Mouse (Mus musculus) neural tube, embryonic 14.5 days (tissue): ENCODE measurements around the gene Fam129a. TPM values are rescaled to one million over a fixed set of nuclear protein-coding genes. Genes with fewer than 3 reads are reported as not detected.
A peak's percentile ranks its signal among the peaks of the same experiment; 100 is the strongest.

Source experiments
- ATAC-seq: fragments of 200-750 bp; cut with Nextera tagmentation; 2 replicates; pipeline ENCODE4 v1.8.0; 2017; ENCODE audit warnings: low read depth, mild to moderate bottlenecking, moderate TSS enrichment, moderate library complexity
- H3K27ac ChIP-seq: fragments of 300-500 bp; sonication (generic); 2 replicates; pipeline ENCODE4 v1.5.1; 2014; ENCODE audit warnings: low read depth, mild to moderate bottlenecking, control low read depth, low read length, moderate library complexity, mixed read lengths
- H3K27me3 ChIP-seq: fragments of 300-500 bp; sonication (generic); 2 replicates; pipeline ENCODE4 v1.6.1; 2014; ENCODE audit warnings: low read length; ENCODE audit not compliant: control insufficient read depth, insufficient read depth
- H3K36me3 ChIP-seq: fragments of 300-500 bp; sonication (generic); 2 replicates; pipeline ENCODE4 v1.6.1; 2014; ENCODE audit warnings: low read length, mixed read lengths; ENCODE audit not compliant: control insufficient read depth, insufficient read depth
- H3K4me1 ChIP-seq: fragments of 300-500 bp; sonication (generic); 2 replicates; pipeline ENCODE4 v1.6.1; 2014; ENCODE audit warnings: low read length; ENCODE audit not compliant: control insufficient read depth, insufficient read depth
- H3K4me2 ChIP-seq: fragments of 300-500 bp; sonication (generic); 2 replicates; pipeline ENCODE4 v1.6.1; 2014; ENCODE audit warnings: mild to moderate bottlenecking, low read depth, low read length, control low read depth
- H3K4me3 ChIP-seq: fragments of 300-500 bp; sonication (generic); 2 replicates; pipeline ENCODE4 v1.5.1; 2014; ENCODE audit warnings: low read depth, low read length, control low read depth, mixed read lengths
- H3K9ac ChIP-seq: fragments of 300-500 bp; sonication (generic); replicated peaks from 2 replicates; pipeline ENCODE4 v1.6.1; 2014; ENCODE audit warnings: low read depth, mild to moderate bottlenecking, control low read depth, low read length, mixed read lengths
- H3K9me3 ChIP-seq: fragments of 300-500 bp; sonication (generic); 2 replicates; pipeline ENCODE4 v1.6.1; 2016; ENCODE audit warnings: low read length; ENCODE audit not compliant: control insufficient read depth
- WGBS: fragments of 180-500 bp; shearing (Covaris S2); extraction: QIAGEN DNeasy Blood & Tissue Kit; methylation state at CpG from one replicate; pipeline ENCODE4 v1.1.7; 2014; 5-methylcytosine and 5-hydroxymethylcytosine counted together
- polyA plus RNA-seq: library from polyadenylated mRNA; unstranded; fragments of >200 nt; fragmentation: Nextera tagmentation; extraction: Ambion mirVana; gene quantifications from 2 replicates; pipeline ENCODE4 v1.2.1, GENCODE M21; 2014

Fam129a gene
- polyA plus RNA-seq, 1 experiment from 2014 or later, result 2.4 TPM

- Histone ChIP-seq H3K36me3 (no peaks in the 10 kb centered on the region), H3K4me3 (no peak overlapping the region), H3K27ac (no peak overlapping the region), H3K27me3 (no peaks in the 10 kb centered on the region), H3K9ac (no peak overlapping the region), H3K9me3 (no peaks in the 10 kb centered on the region), H3K4me2 (no peak overlapping the region), H3K4me1 (no peaks in the 10 kb centered on the region)
- WGBS, result 92% methylated on average over 2 of the region's 2 CpGs
- ATAC-seq, result no peak
These were observed 67.8 kb downstream of the Fam129a start for GRCm38 (mm10) chr1:151638770-151639169.

DNA sequence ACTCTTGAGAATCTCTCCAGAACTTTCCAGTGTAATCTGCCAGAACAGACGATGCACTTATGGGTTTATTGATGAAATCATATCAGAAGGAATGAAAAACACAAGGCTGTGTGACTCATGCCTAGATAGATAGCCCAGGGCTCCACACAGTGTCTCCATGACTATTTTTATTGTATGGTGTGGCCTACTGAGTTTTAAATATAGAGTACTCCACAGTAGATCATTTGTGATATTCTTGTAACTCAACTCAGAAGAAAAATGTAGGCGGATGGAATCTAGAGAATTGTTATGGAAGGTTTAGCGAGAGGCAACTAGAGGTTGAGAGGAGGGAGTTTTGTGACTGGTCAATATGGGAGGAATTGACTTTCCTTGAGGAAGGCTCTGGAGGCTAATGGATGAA lies 75.4 kb downstream of the Fam129a start:
- H3K36me3 ChIP-seq, result no peaks in the 10 kb centered on the region
- no peak overlapping the region for H3K4me2 ChIP-seq
- no peaks in the 10 kb centered on the region for H3K9me3 ChIP-seq
- 0 out of 2 replicates have a peak, but pooled peaks have one; percentile 24 for ATAC-seq
- H3K4me3 ChIP-seq, result no peak overlapping the region
- 87% methylated on average over 3 of the region's 3 CpGs for WGBS
- no peak overlapping the region for H3K9ac ChIP-seq
- no peaks in the 10 kb centered on the region for H3K4me1 ChIP-seq
- H3K27me3 ChIP-seq, result no peaks in the 10 kb centered on the region
- H3K27ac ChIP-seq, result no peak overlapping the region

DNA sequence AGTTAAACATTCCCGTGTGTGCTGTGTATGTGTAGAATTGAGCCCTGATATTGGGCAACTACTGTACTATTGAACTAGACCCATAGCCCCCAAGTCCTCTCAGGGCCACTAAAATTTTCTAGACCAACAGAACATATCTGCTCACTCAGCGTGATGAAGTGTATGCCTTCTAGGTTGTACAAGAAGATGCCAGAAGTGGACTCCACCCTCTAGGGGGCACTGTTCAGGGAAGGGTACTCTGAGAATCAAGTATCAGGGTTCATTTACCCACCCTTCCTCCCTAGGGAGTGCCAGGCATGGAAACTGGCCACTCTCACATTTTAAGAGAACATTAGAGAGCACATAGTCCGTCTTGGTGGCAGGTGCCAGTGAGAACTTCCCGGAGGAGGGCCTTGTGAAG lies 77.1 kb downstream of the Fam129a start:
- no peak overlapping the region for H3K4me3 ChIP-seq
- no peaks in the 10 kb centered on the region for H3K9me3 ChIP-seq
- H3K4me2 ChIP-seq, result no peak overlapping the region
- WGBS, result 93% methylated on average over 4 of the region's 4 CpGs
- H3K36me3 ChIP-seq, result no peaks in the 10 kb centered on the region
- no peaks in the 10 kb centered on the region for H3K4me1 ChIP-seq
- no peak overlapping the region for H3K9ac ChIP-seq
- no peak overlapping the region for H3K27ac ChIP-seq
- no peaks in the 10 kb centered on the region for H3K27me3 ChIP-seq
- ATAC-seq, result no peak

DNA sequence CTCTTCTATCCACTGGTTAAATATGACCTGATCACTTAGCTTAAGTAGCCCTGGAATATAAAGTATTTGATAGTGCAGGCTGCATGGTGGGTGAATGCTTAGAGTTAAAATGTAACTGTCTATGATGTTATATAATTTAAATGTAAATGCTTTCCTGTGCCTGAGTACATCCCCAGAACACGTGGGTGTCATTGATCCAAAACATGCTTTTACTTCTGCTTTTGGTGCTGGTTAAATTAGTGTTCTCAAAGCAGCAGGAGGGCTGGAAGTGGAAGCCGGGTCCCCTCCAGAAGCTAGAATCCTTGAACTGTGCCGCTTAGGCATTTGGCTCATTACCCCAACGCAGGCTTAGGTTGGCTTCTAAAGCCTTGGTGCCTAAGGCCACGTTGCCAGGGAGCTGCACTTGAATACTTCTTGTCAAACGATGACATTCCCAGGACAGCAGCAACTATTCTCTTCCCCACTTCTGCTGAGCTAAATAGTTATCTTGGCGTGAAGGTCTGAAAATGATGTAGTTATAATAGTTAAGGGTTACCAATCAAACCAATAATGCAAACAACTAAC lies 86.1 kb downstream of the Fam129a start:
- Histone ChIP-seq H3K4me3 (no peak overlapping the region), H3K36me3 (no peaks in the 10 kb centered on the region), H3K4me2 (no peak overlapping the region), H3K9me3 (no peaks in the 10 kb centered on the region), H3K27ac (no peak overlapping the region), H3K27me3 (no peaks in the 10 kb centered on the region), H3K9ac (no peak overlapping the region), H3K4me1 (no peaks in the 10 kb centered on the region)
- 61% methylated on average over 7 of the region's 7 CpGs for WGBS
- ATAC-seq, result no peak

DNA sequence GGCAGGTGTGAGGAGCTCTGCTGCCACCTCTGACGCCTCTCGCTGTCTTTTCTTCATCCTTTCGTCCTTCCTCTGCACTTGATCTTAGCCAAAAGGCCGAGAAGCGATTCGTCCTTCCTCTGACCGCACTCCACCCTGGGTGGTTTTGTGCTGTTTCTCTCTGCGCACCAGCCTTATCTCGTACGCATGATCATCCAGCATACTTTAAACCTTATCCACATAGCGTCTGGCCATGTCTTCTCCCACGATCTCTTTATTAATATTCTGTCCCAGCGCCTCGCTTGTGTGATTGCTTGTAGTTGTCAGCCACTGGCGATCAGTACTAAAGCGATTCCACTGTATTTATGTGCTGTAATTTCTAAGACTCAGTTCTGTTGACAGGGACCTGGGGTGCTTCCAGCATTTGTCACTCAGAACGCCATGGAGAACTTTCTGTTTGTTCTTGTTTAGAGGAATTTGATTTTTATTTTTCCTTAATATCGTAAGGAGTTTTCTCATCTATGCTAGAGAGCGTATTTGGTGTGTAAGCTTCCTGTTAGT lies 87.4 kb downstream of the Fam129a start:
- Histone ChIP-seq H3K27ac (no peak overlapping the region), H3K4me1 (no peaks in the 10 kb centered on the region), H3K4me2 (no peak overlapping the region), H3K4me3 (no peak overlapping the region), H3K9ac (no peak overlapping the region), H3K27me3 (no peaks in the 10 kb centered on the region), H3K36me3 (no peaks in the 10 kb centered on the region), H3K9me3 (no peaks in the 10 kb centered on the region)
- ATAC-seq, result no peak
- WGBS, result 79% methylated on average over 19 of the region's 19 CpGs

DNA sequence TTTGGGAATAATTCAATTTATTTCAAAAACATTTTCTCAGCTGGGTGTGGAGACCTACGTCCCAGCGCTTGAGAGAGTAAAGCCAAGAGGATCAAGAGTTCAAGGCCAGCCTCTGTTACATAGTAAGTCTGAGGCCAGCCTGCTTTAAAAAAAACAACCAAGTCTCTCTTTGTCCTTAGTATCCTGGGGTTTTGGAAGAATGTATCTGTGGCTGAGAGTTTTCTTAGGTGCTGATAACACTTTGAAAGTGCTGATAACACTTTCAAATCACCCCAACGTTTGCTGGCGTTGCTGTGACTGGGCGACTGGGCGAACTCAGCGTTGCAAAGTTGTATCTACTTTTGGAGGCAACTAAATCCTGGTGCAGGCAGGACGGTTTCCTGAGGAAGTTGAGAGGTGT lies 88.7 kb downstream of the Fam129a start:
- Histone ChIP-seq H3K36me3 (no peaks in the 10 kb centered on the region), H3K4me3 (no peak overlapping the region), H3K9ac (no peak overlapping the region), H3K4me2 (no peak overlapping the region), H3K4me1 (no peaks in the 10 kb centered on the region), H3K27ac (no peak overlapping the region), H3K27me3 (no peaks in the 10 kb centered on the region), H3K9me3 (no peaks in the 10 kb centered on the region)
- ATAC-seq, result no peak
- 83% methylated on average over 8 of the region's 8 CpGs for WGBS

DNA sequence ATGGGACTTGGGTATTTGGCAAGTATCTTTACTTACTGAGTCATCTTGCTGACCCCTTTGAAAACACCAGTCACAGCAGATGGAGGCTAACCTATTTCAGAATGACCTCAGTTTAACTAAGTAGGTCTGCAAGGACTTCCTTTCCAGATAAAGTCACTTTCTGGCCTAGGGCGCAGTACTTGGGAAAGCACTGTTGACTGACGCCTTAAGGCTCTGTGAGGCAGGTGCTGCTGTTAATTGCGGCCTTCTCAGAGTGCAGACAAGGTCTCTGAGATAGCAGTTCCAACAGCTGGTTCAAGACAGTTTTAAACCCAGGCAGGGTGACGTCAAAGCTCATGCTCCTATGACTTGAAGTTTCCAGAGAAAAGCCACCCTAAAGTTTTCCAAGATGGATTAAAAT lies 89.3 kb downstream of the Fam129a start:
- H3K4me2 ChIP-seq, result no peak overlapping the region
- 90% methylated on average over 4 of the region's 4 CpGs for WGBS
- no peak for ATAC-seq

GRCm38 (mm10) chr1:151660883-151661282 lies 89.9 kb downstream of the Fam129a start:
- H3K4me3 ChIP-seq, result no peak overlapping the region
- no peak overlapping the region for H3K4me2 ChIP-seq
- H3K36me3 ChIP-seq, result no peaks in the 10 kb centered on the region
- no peaks in the 10 kb centered on the region for H3K9me3 ChIP-seq
- no peaks in the 10 kb centered on the region for H3K4me1 ChIP-seq
- H3K27me3 ChIP-seq, result no peaks in the 10 kb centered on the region
- 91% methylated on average over 6 of the region's 6 CpGs for WGBS
- H3K9ac ChIP-seq, result no peak overlapping the region
- H3K27ac ChIP-seq, result no peak overlapping the region
- no peak for ATAC-seq

More for the DNA sequence above, 89.3 kb downstream of the Fam129a start:
- Histone ChIP-seq H3K9me3 (no peaks in the 10 kb centered on the region), H3K9ac (no peak overlapping the region), H3K27ac (no peak overlapping the region), H3K4me3 (no peak overlapping the region), H3K4me1 (no peaks in the 10 kb centered on the region), H3K27me3 (no peaks in the 10 kb centered on the region), H3K36me3 (no peaks in the 10 kb centered on the region)

GRCm38 (mm10) chr1:151661684-151662439 lies 90.9 kb downstream of the Fam129a start:
- Histone ChIP-seq H3K4me1 (no peaks in the 10 kb centered on the region), H3K9ac (no peak overlapping the region), H3K9me3 (no peaks in the 10 kb centered on the region), H3K4me3 (no peak overlapping the region), H3K27ac (no peak overlapping the region), H3K36me3 (no peaks in the 10 kb centered on the region), H3K4me2 (no peak overlapping the region), H3K27me3 (no peaks in the 10 kb centered on the region)
- no peak for ATAC-seq
- WGBS, result 87% methylated on average over 7 of the region's 7 CpGs
